Mouse (Mus musculus): Measurements from ENCODE around the gene Pdcd6ip.
"Not testable (repeated sequence)": the region's sequence is repeated elsewhere in the genome, so short reads cannot be mapped to it uniquely, and the experiment has no call there.

Gene Pdcd6ip

GRCm38 (mm10) chr9:113706108-113706507 lies 2.0 kb downstream of the Pdcd6ip start:
- no peak for DNase-seq (ENCODE audit: extremely low read depth, insufficient read length, low spot score)

- no peak for DNase-seq (ENCODE audit: extremely low read depth, insufficient read length, low spot score)
These were observed 6.5 kb downstream of the Pdcd6ip start for GRCm38 (mm10) chr9:113701441-113702160.

- DNase-seq (ENCODE audit: extremely low read depth, insufficient read length, low spot score), result no peak
These were observed 20.6 kb downstream of the Pdcd6ip start for GRCm38 (mm10) chr9:113687461-113687860.

GRCm38 (mm10) chr9:113673721-113674120 lies 34.3 kb downstream of the Pdcd6ip start:
- DNase-seq (ENCODE audit: extremely low read depth, insufficient read length, low spot score), result no peak

- no peak for DNase-seq (ENCODE audit: extremely low read depth, insufficient read length, low spot score)
These were observed 35.7 kb downstream of the Pdcd6ip start for GRCm38 (mm10) chr9:113672352-113672751.

GRCm38 (mm10) chr9:113670857-113671106 lies 37.3 kb downstream of the Pdcd6ip start:
- no peak for DNase-seq (ENCODE audit: extremely low read depth, insufficient read length, low spot score)

GRCm38 (mm10) chr9:113670105-113670856 lies 37.8 kb downstream of the Pdcd6ip start:
- no peak for DNase-seq (ENCODE audit: extremely low read depth, insufficient read length, low spot score)

GRCm38 (mm10) chr9:113663476-113663875 lies 44.6 kb downstream of the Pdcd6ip start:
- DNase-seq (ENCODE audit: extremely low read depth, insufficient read length, low spot score), result no peak

GRCm38 (mm10) chr9:113657837-113658236 lies 50.2 kb downstream of the Pdcd6ip start:
- DNase-seq (ENCODE audit: extremely low read depth, insufficient read length, low spot score), result no peak

- no peak for DNase-seq (ENCODE audit: extremely low read depth, insufficient read length, low spot score)
These were observed 54.5 kb downstream of the Pdcd6ip start for GRCm38 (mm10) chr9:113653571-113653970.

- DNase-seq (ENCODE audit: extremely low read depth, insufficient read length, low spot score), result no peak
These were observed 57.3 kb downstream of the Pdcd6ip start for GRCm38 (mm10) chr9:113650787-113651186.

- DNase-seq (ENCODE audit: extremely low read depth, insufficient read length, low spot score), result not testable (repeated sequence)
These were observed 58.8 kb downstream of the Pdcd6ip start for GRCm38 (mm10) chr9:113649211-113649610.

GRCm38 (mm10) chr9:113645837-113646169 lies 62.3 kb downstream of the Pdcd6ip start:
- no peak for DNase-seq (ENCODE audit: extremely low read depth, insufficient read length, low spot score)

GRCm38 (mm10) chr9:113645153-113645836 lies 62.8 kb downstream of the Pdcd6ip start:
- no peak for DNase-seq (ENCODE audit: extremely low read depth, insufficient read length, low spot score)

GRCm38 (mm10) chr9:113644701-113645100 lies 63.4 kb downstream of the Pdcd6ip start:
- DNase-seq (ENCODE audit: extremely low read depth, insufficient read length, low spot score), result no peak

GRCm38 (mm10) chr9:113644076-113644475 lies 64.0 kb downstream of the Pdcd6ip start:
- DNase-seq (ENCODE audit: extremely low read depth, insufficient read length, low spot score), result no peak

GRCm38 (mm10) chr9:113643669-113644068 lies 64.4 kb downstream of the Pdcd6ip start:
- DNase-seq (ENCODE audit: extremely low read depth, insufficient read length, low spot score), result no peak

GRCm38 (mm10) chr9:113634986-113635385 lies 73.1 kb downstream of the Pdcd6ip start:
- no peak for DNase-seq (ENCODE audit: extremely low read depth, insufficient read length, low spot score)

- no peak for DNase-seq (ENCODE audit: extremely low read depth, insufficient read length, low spot score)
These were observed 74.8 kb downstream of the Pdcd6ip start for GRCm38 (mm10) chr9:113633168-113633744.

GRCm38 (mm10) chr9:113632350-113633043 lies 75.6 kb downstream of the Pdcd6ip start:
- DNase-seq (ENCODE audit: extremely low read depth, insufficient read length, low spot score), result no peak

- no peak for DNase-seq (ENCODE audit: extremely low read depth, insufficient read length, low spot score)
These were observed 78.4 kb downstream of the Pdcd6ip start for GRCm38 (mm10) chr9:113629632-113630031.

Measured in 3134 (cell line).